Mouse (Mus musculus) lung, adult 18-20 months (tissue): ENCODE results near the gene H60b.
"Not testable (repeated sequence)": the region's sequence is repeated elsewhere in the genome, so short reads cannot be mapped to it uniquely, and the experiment has no call there.

Source experiments
- DNase-seq, 2 experiments: peaks; one replicate each; pipeline ENCODE4 v3.0.0; 2022; ENCODE audit warnings: mixed read lengths in 2 of 2

H60b gene

GRCm38 (mm10) chr10:22158310-22158999 lies at the start of gene H60b, which contains the start of gene Raet1e:
H60b (plus strand) TSS chr10:22158586.
Raet1e (plus strand) TSS chr10:22158569.
- DNase-seq, result peak; percentile 78 to 83

- DNase-seq, result peak; percentile 75 to 82
Measured at GRCm38 (mm10) chr10:22140665-22141280, 17.6 kb upstream of the H60b start.

- DNase-seq, result not testable (repeated sequence)
Measured at GRCm38 (mm10) chr10:22142194-22142593, 16.2 kb upstream of the H60b start.

GRCm38 (mm10) chr10:22142926-22143325 lies 15.5 kb upstream of the H60b start:
- DNase-seq, result no peak

- DNase-seq, result peak; percentile 87
Measured at GRCm38 (mm10) chr10:22148441-22149072, 9.8 kb upstream of the H60b start.

- DNase-seq, result no peak
Measured at GRCm38 (mm10) chr10:22149073-22149690, 9.2 kb upstream of the H60b start, which contains the start of gene E030030I06Rik. E030030I06Rik (minus strand) TSS chr10:22149270.

GRCm38 (mm10) chr10:22149691-22150465 lies 8.5 kb upstream of the H60b start:
- DNase-seq, result no peak

GRCm38 (mm10) chr10:22150593-22150992 lies 7.8 kb upstream of the H60b start:
- DNase-seq, result no peak

GRCm38 (mm10) chr10:22151056-22151862 lies 7.1 kb upstream of the H60b start:
- DNase-seq, result not testable (repeated sequence)

- not testable (repeated sequence) for DNase-seq
Measured at GRCm38 (mm10) chr10:22151863-22152640, 6.3 kb upstream of the H60b start.

- DNase-seq, result not testable (repeated sequence)
Measured at GRCm38 (mm10) chr10:22153147-22153690, 5.2 kb upstream of the H60b start.

GRCm38 (mm10) chr10:22154127-22154526 lies 4.3 kb upstream of the H60b start:
- not testable (repeated sequence) for DNase-seq

GRCm38 (mm10) chr10:22154871-22155799 lies 3.3 kb upstream of the H60b start:
- DNase-seq, result no peak

- DNase-seq, result no peak
Measured at GRCm38 (mm10) chr10:22159131-22159561, 760 bp downstream of the H60b start.

GRCm38 (mm10) chr10:22159581-22160140 lies 1.3 kb downstream of the H60b start:
- DNase-seq, result no peak

- not testable (repeated sequence) for DNase-seq
Measured at GRCm38 (mm10) chr10:22163279-22163678, 4.9 kb downstream of the H60b start.

- DNase-seq, result peak; percentile 62 to 71
Measured at GRCm38 (mm10) chr10:22163705-22164583, 5.6 kb downstream of the H60b start.
